In genomic region chr16:6829892-6830524, GRCm38 (mm10) we compare ENCODE assay signal across 22 mouse cellular contexts.
DNase-seq lines count a peak whose midpoint lies in the region; ATAC-seq and TF ChIP-seq lines count a peak whose summit lies in the region.
"Had no signal": no experiment of that assay in that cellular context is flagged by ENCODE, and none has a peak within 500 bp of the region (broad histone marks: within the 10 kb centered on the region; RNA-seq: fewer than 3 reads in every experiment).

No protein-coding gene starts in this region.

- H3K27me3 ChIP-seq in lung, embryonic 14.5 days (ENCODE audit: insufficient read depth, low read length), result no peaks in the 10 kb centered on the region
- H3K27me3 ChIP-seq in lung, embryonic 15.5 days, result no peaks in the 10 kb centered on the region
- no peaks in the 10 kb centered on the region for H3K27me3 ChIP-seq in lung, embryonic 16.5 days (ENCODE audit: control insufficient read depth, insufficient read depth, low read depth, low read length)
- H3K27me3 ChIP-seq in lung, postnatal 0 days (replicated peaks; ENCODE audit: insufficient read depth, low read length), result no peaks in the 10 kb centered on the region
- H3K27me3 ChIP-seq: CH12.LX, Patski had no signal

- H3K27ac ChIP-seq in lung, embryonic 14.5 days (ENCODE audit: low read depth), result no peak overlapping the region
- H3K27ac ChIP-seq in lung, embryonic 15.5 days, result no peak overlapping the region
- H3K27ac ChIP-seq in lung, embryonic 16.5 days (ENCODE audit: low read length), result no peak overlapping the region
- no peak overlapping the region for H3K27ac ChIP-seq in lung, postnatal 0 days (ENCODE audit: low read length)

- no peak overlapping the region for H3K4me2 ChIP-seq in lung, embryonic 14.5 days
- H3K4me2 ChIP-seq in lung, embryonic 15.5 days, result no peak overlapping the region
- H3K4me2 ChIP-seq in lung, embryonic 16.5 days (ENCODE audit: low read depth, low read length), result no peak overlapping the region
- no peak overlapping the region for H3K4me2 ChIP-seq in lung, postnatal 0 days (replicated peaks; ENCODE audit: low read depth, low read length)

- peak; percentile 81 for DNase-seq in lung, embryonic 14.5 days
- DNase-seq in lung, postnatal 4 days, result no peak
- DNase-seq in lung, postnatal 10 days, result no peak
- no peak for DNase-seq in lung, postnatal 36 days
- peak; percentile 39 for DNase-seq in lung, postnatal 0 days (ENCODE audit: low spot score)
- DNase-seq in lung, adult 2 months, result no peak
- DNase-seq: adrenal gland, adult 2 months; adrenal gland, adult 8-10 months; adrenal gland, postnatal 10 days; adrenal gland, postnatal 14 days; adrenal gland, postnatal 25 days; adrenal gland, postnatal 36 days; B cell, adult 2 months; cerebellum, adult 11 months; cerebellum, adult 11-12 months had no signal

- WGBS in lung, embryonic 14.5 days, result 29% methylated on average over 6 of the region's 6 CpGs
- 34% methylated on average over 6 of the region's 6 CpGs for WGBS in lung, embryonic 15.5 days
- WGBS in lung, embryonic 16.5 days, result 32% methylated on average over 6 of the region's 6 CpGs
- WGBS in lung, postnatal 0 days, result 38% methylated on average over 6 of the region's 6 CpGs
- WGBS in lung, adult 2 months, result 61% methylated on average over 6 of the region's 6 CpGs

- no peak for TF ChIP-seq EP300 in lung, postnatal 0 days (IDR thresholded peaks at IDR 0.05)

- TF ChIP-seq CTCF in lung, embryonic 14.5 days (IDR thresholded peaks at IDR 0.05; ENCODE audit: low read depth), result no peak
- no peak for TF ChIP-seq CTCF in lung, postnatal 0 days (IDR thresholded peaks at IDR 0.05)
- TF ChIP-seq CTCF in lung, adult 2 months (IDR thresholded peaks at IDR 0.05; ENCODE audit: insufficient read depth, low read length), result no peak

- H3K36me3 ChIP-seq in lung, embryonic 14.5 days (ENCODE audit: insufficient read depth), result no peaks in the 10 kb centered on the region
- no peaks in the 10 kb centered on the region for H3K36me3 ChIP-seq in lung, embryonic 15.5 days
- no peaks in the 10 kb centered on the region for H3K36me3 ChIP-seq in lung, embryonic 16.5 days (ENCODE audit: control insufficient read depth, insufficient read depth, low read length)
- H3K36me3 ChIP-seq in lung, postnatal 0 days (ENCODE audit: insufficient read depth, low read length), result no peaks in the 10 kb centered on the region
- H3K36me3 ChIP-seq: G1E had no signal

- H3K4me3 ChIP-seq in lung, embryonic 14.5 days (ENCODE audit: low read depth, low read length), result no peak overlapping the region
- H3K4me3 ChIP-seq in lung, embryonic 15.5 days, result no peak overlapping the region
- no peak overlapping the region for H3K4me3 ChIP-seq in lung, embryonic 16.5 days (ENCODE audit: low read length)
- no peak overlapping the region for H3K4me3 ChIP-seq in lung, postnatal 0 days (ENCODE audit: low read depth, low read length)
- H3K4me3 ChIP-seq in lung, adult 2 months (replicated peaks; ENCODE audit: extremely low read depth, low read depth, low read length), result no peak overlapping the region

- H3K4me1 ChIP-seq in lung, embryonic 14.5 days (ENCODE audit: insufficient read depth), result no peaks in the 10 kb centered on the region; the same call in 1 of the 2 replicates
- peaks cover 7% of the 10 kb centered on the region; the same call in 1 of the 2 replicates for H3K4me1 ChIP-seq in lung, embryonic 15.5 days
- no peaks in the 10 kb centered on the region; the same call in 1 of the 2 replicates for H3K4me1 ChIP-seq in lung, embryonic 16.5 days (replicated peaks; ENCODE audit: control insufficient read depth, insufficient read depth, low read length)
- no peaks in the 10 kb centered on the region for H3K4me1 ChIP-seq in lung, postnatal 0 days (ENCODE audit: insufficient read depth, low read depth, low read length)
- H3K4me1 ChIP-seq in lung, adult 2 months (ENCODE audit: control insufficient read depth, insufficient read depth, low read length), result no peaks in the 10 kb centered on the region

- no peaks in the 10 kb centered on the region for H3K9me3 ChIP-seq in lung, embryonic 14.5 days (ENCODE audit: low read depth, low read length)
- H3K9me3 ChIP-seq in lung, embryonic 15.5 days, result no peaks in the 10 kb centered on the region
- no peaks in the 10 kb centered on the region for H3K9me3 ChIP-seq in lung, embryonic 16.5 days (ENCODE audit: control insufficient read depth, low read length)
- H3K9me3 ChIP-seq in lung, postnatal 0 days (ENCODE audit: low read length), result no peaks in the 10 kb centered on the region
- H3K9me3 ChIP-seq: G1E had no signal

- peak; percentile 77 for ATAC-seq in lung, embryonic 14.5 days (ENCODE audit: insufficient read depth)
- ATAC-seq in lung, embryonic 15.5 days (ENCODE audit: borderline replicate concordance, extremely low read depth, low FRiP score, low TSS enrichment), result peak; percentile 83; the same call in 1 of the 2 replicates
- peak; percentile 78 for ATAC-seq in lung, embryonic 16.5 days (ENCODE audit: low read depth)
- peak; percentile 25; the same call in 1 of the 2 replicates for ATAC-seq in lung, postnatal 0 days
- ATAC-seq: activated CD4-positive, CD25-positive, alpha-beta regulatory T cell, adult 4 months; CD4-positive, CD25-positive, alpha-beta regulatory T cell, adult 4 months; Patski had no signal

- TF ChIP-seq POLR2A in lung, adult 2 months (IDR thresholded peaks at IDR 0.05; ENCODE audit: borderline replicate concordance, extremely low read depth, low read depth, low read length), result no peak

- no peak overlapping the region for H3K9ac ChIP-seq in lung, embryonic 14.5 days
- H3K9ac ChIP-seq in lung, embryonic 15.5 days, result no peak overlapping the region
- no peak overlapping the region for H3K9ac ChIP-seq in lung, embryonic 16.5 days (ENCODE audit: low read length)
- H3K9ac ChIP-seq in lung, postnatal 0 days (replicated peaks; ENCODE audit: low read depth), result no peak overlapping the region

Comparison
In these comparisons a context has a peak if more than half of its experiments do, and no peak if none do; other contexts are left out.
1. DNase-seq: peak in lung, embryonic 14.5 days (single experiment) and lung, postnatal 0 days (single experiment); none in lung, postnatal 4 days (0 of 2), lung, postnatal 10 days (single experiment), lung, postnatal 36 days (single experiment) and lung, adult 2 months (single experiment).
2. ATAC-seq: peak in every context shown above with its lines; median percentile 83 in lung, embryonic 15.5 days; 78 in lung, embryonic 16.5 days; 77 in lung, embryonic 14.5 days; 25 in lung, postnatal 0 days.